Mouse (Mus musculus) lung, adult 2 months (tissue): ENCODE measurements around the gene Dtx2. TPM values are rescaled to one million over a fixed set of nuclear protein-coding genes. Genes with fewer than 3 reads are reported as not detected.

Source experiments
- DNase-seq: peaks from one replicate; pipeline ENCODE4 v3.0.0; 2022
- H3K4me1 ChIP-seq: fragments of 200-500 bp; 2 replicates; pipeline ENCODE4 v1.6.1; 2011; ENCODE audit warnings: low read length; ENCODE audit not compliant: control insufficient read depth, insufficient read depth
- H3K4me3 ChIP-seq: fragments of 200-500 bp; replicated peaks from 2 replicates; pipeline ENCODE3; 2011; ENCODE audit warnings: low read depth, mild to moderate bottlenecking, control low read depth, low read length; ENCODE audit errors: extremely low read depth
- CTCF ChIP-seq: fragments of 200-500 bp; IDR thresholded peaks from 2 replicates; pipeline ENCODE4 v1.5.1; 2011; ENCODE audit warnings: mild to moderate bottlenecking, low read length, control low read depth; ENCODE audit not compliant: insufficient read depth
- POLR2A ChIP-seq: fragments of 200-500 bp; IDR thresholded peaks from 2 replicates; pipeline ENCODE4 v1.6.1; 2011; ENCODE audit warnings: low read depth, mild to moderate bottlenecking, control low read depth, low read length, borderline replicate concordance; ENCODE audit errors: extremely low read depth
- WGBS: fragments of 180-500 bp; shearing (Covaris S2); methylation state at CpG from one replicate; pipeline ENCODE4 v1.1.7; 2018; 5-methylcytosine and 5-hydroxymethylcytosine counted together
- polyA plus RNA-seq: library from polyadenylated mRNA; depleted of rRNA; stranded (reverse); fragments of >200 nt; gene quantifications from 2 replicates; pipeline ENCODE4 v1.2.3, GENCODE M21; 2012

Dtx2 gene
- polyA plus RNA-seq, 1 experiment = 23.9 TPM

- Histone ChIP-seq H3K4me3 (no peak overlapping the region), H3K4me1 (peaks cover 2% of the 10 kb centered on the region; the same call in 1 of the 2 replicates)
- DNase-seq = no peak
- TF ChIP-seq CTCF (no peak), POLR2A (no peak)
- 92% methylated on average over 4 of the region's 4 CpGs for WGBS
Measured at GRCm38 (mm10) chr5:135958367-135958766, 36.2 kb upstream of the Dtx2 start.

- TF ChIP-seq CTCF = no peak
- TF ChIP-seq POLR2A = no peak
- 84% methylated on average over 7 of the region's 7 CpGs for WGBS
- Histone ChIP-seq H3K4me3 (no peak overlapping the region), H3K4me1 (peaks cover 2% of the 10 kb centered on the region; the same call in 1 of the 2 replicates)
- DNase-seq = no peak
Measured at GRCm38 (mm10) chr5:135959911-135960310, 34.7 kb upstream of the Dtx2 start.

DNA sequence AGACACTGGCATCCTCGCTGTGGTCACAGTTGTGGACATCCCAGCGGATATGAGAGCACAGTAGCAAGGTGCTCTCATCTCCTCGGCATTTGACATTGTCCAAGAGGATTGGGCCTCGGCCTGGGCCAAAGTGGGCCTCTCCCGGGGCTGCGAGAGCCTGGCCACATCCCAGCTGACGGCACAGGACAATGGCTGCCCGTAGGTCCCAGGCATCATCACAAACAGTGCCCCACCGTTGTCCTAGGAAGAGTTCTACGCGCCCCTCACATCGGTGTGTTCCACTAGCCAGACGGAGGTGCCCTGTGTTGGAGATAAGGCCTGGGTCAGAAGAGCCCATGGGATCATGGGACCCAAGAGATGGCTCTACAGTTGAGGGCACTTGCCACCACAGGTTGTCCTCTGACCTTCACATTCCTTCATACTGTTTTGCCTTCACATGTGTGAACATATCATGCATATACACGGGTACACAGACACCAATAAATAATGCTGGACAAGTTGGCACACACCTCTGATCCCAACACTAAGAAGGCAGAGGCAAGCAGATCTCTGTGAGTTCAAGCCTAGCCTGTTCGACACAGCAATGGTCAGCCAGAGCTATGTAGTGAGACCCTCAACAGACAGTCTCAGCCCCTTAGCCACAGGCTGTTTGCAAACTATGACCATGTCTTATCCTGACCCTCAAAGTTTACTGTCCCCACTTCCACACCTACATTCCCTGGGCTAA is 33.5 kb upstream of the Dtx2 start:
- WGBS = 93% methylated on average over 15 of the region's 15 CpGs
- TF ChIP-seq CTCF = no peak
- TF ChIP-seq POLR2A = no peak
- Histone ChIP-seq H3K4me1 (peaks cover 2% of the 10 kb centered on the region; the same call in 1 of the 2 replicates), H3K4me3 (no peak overlapping the region)
- DNase-seq = no peak

- DNase-seq = no peak
- TF ChIP-seq POLR2A = peak; percentile 69; the same call in 1 of the 2 replicates
- no peak for TF ChIP-seq CTCF
- H3K4me3 ChIP-seq = peak overlapping the region; percentile 46
- H3K4me1 ChIP-seq = peaks cover 2% of the 10 kb centered on the region; the same call in 1 of the 2 replicates
- under 1% methylated on average over 11 of the region's 11 CpGs for WGBS
Measured at GRCm38 (mm10) chr5:135962125-135962491, 32.5 kb upstream of the Dtx2 start.

GRCm38 (mm10) chr5:135962492-135963279 is 31.9 kb upstream of the Dtx2 start:
- under 1% methylated on average over 63 of the region's 64 CpGs for WGBS
- peaks cover 2% of the 10 kb centered on the region; the same call in 1 of the 2 replicates for H3K4me1 ChIP-seq
- peak overlapping the region; percentile 72 for H3K4me3 ChIP-seq
- peak; percentile 95 for DNase-seq
- TF ChIP-seq CTCF (no peak), POLR2A (peak; percentile 96; the same call in 1 of the 2 replicates)

DNA sequence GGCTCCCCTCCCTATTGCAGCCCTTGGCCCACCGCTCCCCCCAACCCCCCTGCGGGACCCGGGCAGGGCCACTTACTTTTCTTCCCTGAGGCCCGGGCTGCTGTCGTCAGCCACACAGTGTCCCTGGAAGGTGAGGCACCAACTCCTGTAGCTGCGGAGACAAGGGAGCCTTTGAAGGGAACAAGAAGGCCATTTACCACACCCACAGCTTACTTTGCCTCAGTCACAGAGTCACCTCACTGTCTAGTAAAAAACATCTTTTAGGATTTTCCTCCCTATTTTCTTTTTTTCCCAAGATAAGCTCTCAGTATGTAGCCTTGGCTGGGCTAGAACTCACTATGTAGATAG is 31.3 kb upstream of the Dtx2 start:
- Histone ChIP-seq H3K4me1 (peaks cover 2% of the 10 kb centered on the region; the same call in 1 of the 2 replicates), H3K4me3 (peak overlapping the region; percentile 72)
- TF ChIP-seq CTCF (no peak), POLR2A (no peak)
- 11% methylated on average over 6 of the region's 6 CpGs for WGBS
- DNase-seq = no peak

- peaks cover 2% of the 10 kb centered on the region; the same call in 1 of the 2 replicates for H3K4me1 ChIP-seq
- peak; percentile 48 for DNase-seq
- WGBS = 11% methylated on average over 24 of the region's 24 CpGs
- no peak for TF ChIP-seq POLR2A
- no peak overlapping the region for H3K4me3 ChIP-seq
Measured at GRCm38 (mm10) chr5:135965501-135965930, 29.1 kb upstream of the Dtx2 start.

GRCm38 (mm10) chr5:135966866-135967265 is 27.7 kb upstream of the Dtx2 start:
- no peak for DNase-seq
- Histone ChIP-seq H3K4me1 (peaks cover 2% of the 10 kb centered on the region; the same call in 1 of the 2 replicates), H3K4me3 (no peak overlapping the region)
- TF ChIP-seq POLR2A = no peak
- TF ChIP-seq CTCF = peak; percentile 41
- WGBS = 58% methylated on average over 9 of the region's 9 CpGs

DNA sequence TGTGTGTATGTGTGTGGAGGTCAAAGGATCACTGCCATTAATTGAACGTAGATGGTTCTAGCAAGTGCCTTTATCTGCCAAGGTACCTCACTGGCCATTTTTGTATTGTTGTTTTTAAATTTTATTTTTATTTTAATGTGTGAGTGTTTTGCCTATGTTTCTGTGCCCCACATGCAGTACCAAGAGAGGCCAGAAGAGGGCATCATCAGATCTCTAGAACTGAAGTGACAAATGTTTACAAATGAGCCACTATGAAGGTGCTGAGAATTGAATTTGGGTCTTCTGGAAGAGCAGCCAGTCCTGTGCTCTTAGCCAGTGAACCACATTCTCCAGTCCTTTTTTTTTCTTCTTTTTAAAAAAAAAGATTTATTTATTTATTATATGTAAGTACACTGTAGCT is 25.8 kb upstream of the Dtx2 start:
- no peak for TF ChIP-seq POLR2A
- TF ChIP-seq CTCF = 0 out of 2 replicates have a peak, but pooled peaks have one; percentile 5
- DNase-seq = peak; percentile 50
- Histone ChIP-seq H3K4me3 (no peak overlapping the region), H3K4me1 (no peaks in the 10 kb centered on the region)
- WGBS = 53% methylated on average over 1 of the region's 1 CpGs
